Mouse (Mus musculus): ENCODE measurements around the gene Dgke.

The Dgke gene

DNA sequence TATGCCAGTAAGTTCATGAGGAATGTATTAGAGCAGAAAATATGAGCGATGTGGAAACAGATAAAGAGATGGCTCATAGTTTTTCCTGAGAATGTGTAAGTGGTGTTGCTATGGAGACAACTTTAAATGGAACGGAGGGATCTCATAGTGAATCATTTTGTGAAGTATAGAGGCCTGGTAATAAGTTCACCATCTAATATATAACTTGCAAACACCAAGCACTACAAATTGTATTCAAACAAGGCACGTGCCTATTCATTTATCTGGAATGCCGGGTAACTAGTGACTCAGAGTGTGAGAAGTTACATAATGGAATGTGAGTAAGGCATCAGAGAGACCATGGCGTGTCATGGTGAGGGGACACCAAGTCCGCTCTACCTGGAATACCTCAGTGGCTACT is 28.2 kb downstream of the Dgke start:
- TF ChIP-seq NANOG (IDR thresholded peaks at IDR 0.05; ENCODE audit: borderline replicate concordance, low read length) (no peak), POU5F1 (IDR thresholded peaks at IDR 0.05; ENCODE audit: borderline replicate concordance, low read length) (no peak), CTCF (conservative IDR thresholded peaks at IDR 0.05; ENCODE audit: low read length) (no peak)
- Histone ChIP-seq H3K4me3 (replicated peaks; ENCODE audit: low read length) (no peak overlapping the region), H3K9me3 (ENCODE audit: low read length) (no peaks in the 10 kb centered on the region), H3K27me3 (ENCODE audit: insufficient read depth, low read length) (no peaks in the 10 kb centered on the region), H3K4me1 (replicated peaks; ENCODE audit: low read depth, low read length) (peaks cover 33% of the 10 kb centered on the region), H3K36me3 (ENCODE audit: insufficient read depth, low read length) (peaks cover 86% of the 10 kb centered on the region)

DNA sequence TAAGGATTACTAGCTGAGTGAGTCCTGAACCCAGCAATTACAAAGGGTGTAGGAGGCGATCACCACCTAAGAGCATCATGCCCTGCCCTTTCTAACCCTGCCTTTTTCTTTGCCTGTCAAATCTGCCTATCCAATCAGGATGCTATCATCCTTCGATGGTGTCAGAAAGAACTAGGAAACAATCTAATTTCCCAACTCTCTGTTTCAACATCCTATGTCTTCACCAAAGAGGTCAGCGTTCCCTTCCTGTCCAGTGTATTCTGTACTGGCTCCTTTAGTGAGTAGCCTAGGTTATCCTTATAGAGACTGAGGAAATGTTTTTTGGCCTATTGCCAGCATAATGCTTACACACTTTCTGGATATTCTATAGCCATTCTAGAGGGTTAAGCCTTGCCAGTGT is 31.1 kb downstream of the Dgke start:
- no peak for TF ChIP-seq CTCF (conservative IDR thresholded peaks at IDR 0.05; ENCODE audit: low read length)
- peaks cover 38% of the 10 kb centered on the region for H3K4me1 ChIP-seq (replicated peaks; ENCODE audit: low read depth, low read length)
- no peak overlapping the region for H3K4me3 ChIP-seq (replicated peaks; ENCODE audit: low read length)
- peaks cover 58% of the 10 kb centered on the region for H3K36me3 ChIP-seq (ENCODE audit: insufficient read depth, low read length)
- H3K9me3 ChIP-seq (ENCODE audit: low read length) = no peaks in the 10 kb centered on the region
- H3K27me3 ChIP-seq (ENCODE audit: insufficient read depth, low read length) = no peaks in the 10 kb centered on the region

DNA sequence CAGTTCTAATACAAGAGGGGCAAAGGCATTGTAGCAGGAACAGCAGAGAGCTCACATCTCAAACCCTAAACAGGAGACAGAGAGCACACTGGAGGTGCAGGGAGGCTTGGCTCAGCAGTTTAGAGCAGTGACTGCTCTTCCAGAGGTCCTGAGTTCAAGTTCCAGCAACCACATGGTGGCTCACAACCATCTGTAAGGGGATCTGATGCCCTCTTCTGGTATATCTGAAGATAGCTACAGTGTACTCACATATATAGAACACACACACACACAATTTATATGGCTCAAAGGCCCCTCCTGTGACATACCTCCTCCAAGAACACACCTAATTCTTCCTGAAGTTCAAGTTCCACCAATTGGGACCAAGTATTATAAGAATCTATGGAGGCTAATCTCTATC is 32.1 kb downstream of the Dgke start:
- Histone ChIP-seq H3K9me3 (ENCODE audit: low read length) (no peaks in the 10 kb centered on the region), H3K4me1 (replicated peaks; ENCODE audit: low read depth, low read length) (peaks cover 46% of the 10 kb centered on the region), H3K4me3 (replicated peaks; ENCODE audit: low read length) (no peak overlapping the region), H3K36me3 (ENCODE audit: insufficient read depth, low read length) (peaks cover 48% of the 10 kb centered on the region), H3K27me3 (ENCODE audit: insufficient read depth, low read length) (no peaks in the 10 kb centered on the region)
- TF ChIP-seq POU5F1 (IDR thresholded peaks at IDR 0.05; ENCODE audit: borderline replicate concordance, low read length) (no peak), CTCF (conservative IDR thresholded peaks at IDR 0.05; ENCODE audit: low read length) (no peak), NANOG (IDR thresholded peaks at IDR 0.05; ENCODE audit: borderline replicate concordance, low read length) (no peak)

DNA sequence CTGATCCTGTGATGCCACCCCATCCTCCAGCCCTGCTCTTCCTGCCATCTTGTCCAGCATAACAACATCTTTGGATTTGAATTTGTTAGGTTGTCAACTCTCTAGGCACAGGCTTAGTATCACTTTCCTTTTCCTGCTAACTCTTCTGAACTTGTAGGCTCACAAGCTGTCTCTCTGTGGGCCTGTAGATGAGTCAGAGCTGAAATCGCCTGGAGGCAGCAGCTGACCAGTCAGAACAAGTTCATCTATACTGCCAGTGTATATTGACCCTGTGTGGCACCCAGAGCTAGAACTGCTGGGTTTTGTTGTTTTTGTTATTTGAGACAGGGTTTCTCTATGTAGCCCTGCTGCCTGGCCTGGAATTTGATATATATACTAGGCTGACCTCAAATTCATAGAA is 35.5 kb downstream of the Dgke start:
- Histone ChIP-seq H3K36me3 (ENCODE audit: insufficient read depth, low read length) (peaks cover 19% of the 10 kb centered on the region), H3K4me3 (replicated peaks; ENCODE audit: low read length) (no peak overlapping the region), H3K4me1 (replicated peaks; ENCODE audit: low read depth, low read length) (peaks cover 57% of the 10 kb centered on the region), H3K27me3 (ENCODE audit: insufficient read depth, low read length) (no peaks in the 10 kb centered on the region), H3K9me3 (ENCODE audit: low read length) (no peaks in the 10 kb centered on the region)
- TF ChIP-seq NANOG (IDR thresholded peaks at IDR 0.05; ENCODE audit: borderline replicate concordance, low read length) = no peak
- no peak for TF ChIP-seq CTCF (conservative IDR thresholded peaks at IDR 0.05; ENCODE audit: low read length)
- TF ChIP-seq POU5F1 (IDR thresholded peaks at IDR 0.05; ENCODE audit: borderline replicate concordance, low read length) = no peak

DNA sequence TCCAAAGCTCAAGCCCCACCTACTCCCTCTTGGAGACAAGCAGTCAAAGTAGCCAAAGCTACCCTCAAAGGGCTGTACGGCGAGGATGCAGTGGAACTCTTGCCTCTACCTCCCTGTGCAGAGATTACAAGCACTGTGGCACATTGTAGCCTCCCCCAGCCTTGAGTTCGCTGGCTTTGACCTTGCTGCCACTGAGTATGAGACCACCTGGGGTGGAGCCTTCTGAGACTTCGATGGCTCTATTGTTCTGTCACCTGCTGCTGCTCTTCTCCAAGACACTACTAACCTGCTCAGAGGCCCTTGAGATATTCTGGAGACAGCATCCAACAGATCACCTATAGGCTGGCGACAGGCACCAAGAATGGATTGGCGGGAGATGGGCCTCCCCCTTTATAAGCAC is 36.1 kb downstream of the Dgke start:
- no peaks in the 10 kb centered on the region for H3K9me3 ChIP-seq (ENCODE audit: low read length)
- H3K4me1 ChIP-seq (replicated peaks; ENCODE audit: low read depth, low read length) = peaks cover 61% of the 10 kb centered on the region
- H3K36me3 ChIP-seq (ENCODE audit: insufficient read depth, low read length) = peaks cover 13% of the 10 kb centered on the region
- no peak overlapping the region for H3K4me3 ChIP-seq (replicated peaks; ENCODE audit: low read length)
- H3K27me3 ChIP-seq (ENCODE audit: insufficient read depth, low read length) = no peaks in the 10 kb centered on the region
- no peak for TF ChIP-seq CTCF (conservative IDR thresholded peaks at IDR 0.05; ENCODE audit: low read length)
- TF ChIP-seq POU5F1 (IDR thresholded peaks at IDR 0.05; ENCODE audit: borderline replicate concordance, low read length) = no peak
- no peak for TF ChIP-seq NANOG (IDR thresholded peaks at IDR 0.05; ENCODE audit: borderline replicate concordance, low read length)

DNA sequence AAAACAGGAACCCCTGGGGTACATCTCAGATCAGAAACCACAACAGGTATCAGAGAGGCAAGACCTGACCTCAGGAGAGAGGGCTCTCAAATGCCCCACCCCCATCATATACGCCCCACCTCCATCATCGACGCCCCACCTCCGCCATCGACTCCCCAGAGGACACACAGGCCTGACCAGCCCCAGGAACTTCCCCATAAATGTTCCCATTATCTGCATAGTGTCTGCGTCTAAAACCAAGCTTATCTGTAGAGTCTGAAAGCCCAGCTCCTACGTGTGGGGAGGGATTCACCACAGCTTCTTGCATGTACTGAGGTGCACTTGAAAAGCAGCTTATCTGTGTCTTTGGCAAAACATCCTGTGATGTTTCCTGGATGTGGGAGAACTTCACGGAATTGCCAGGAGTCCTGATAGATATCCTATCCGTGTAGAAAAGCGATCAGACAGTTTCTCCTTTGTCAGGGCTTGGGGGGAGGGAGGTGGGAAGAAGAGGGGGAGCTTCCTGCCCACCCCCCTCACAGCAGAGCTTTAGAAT is 37.7 kb downstream of the Dgke start:
- peaks cover 68% of the 10 kb centered on the region for H3K4me1 ChIP-seq (replicated peaks; ENCODE audit: low read depth, low read length)
- no peak for TF ChIP-seq NANOG (IDR thresholded peaks at IDR 0.05; ENCODE audit: borderline replicate concordance, low read length)
- TF ChIP-seq POU5F1 (IDR thresholded peaks at IDR 0.05; ENCODE audit: borderline replicate concordance, low read length) = no peak
- no peak for TF ChIP-seq CTCF (conservative IDR thresholded peaks at IDR 0.05; ENCODE audit: low read length)
- H3K4me3 ChIP-seq (replicated peaks; ENCODE audit: low read length) = no peak overlapping the region
- peaks cover 4% of the 10 kb centered on the region for H3K36me3 ChIP-seq (ENCODE audit: insufficient read depth, low read length)
- no peaks in the 10 kb centered on the region for H3K9me3 ChIP-seq (ENCODE audit: low read length)
- no peaks in the 10 kb centered on the region for H3K27me3 ChIP-seq (ENCODE audit: insufficient read depth, low read length)

DNA sequence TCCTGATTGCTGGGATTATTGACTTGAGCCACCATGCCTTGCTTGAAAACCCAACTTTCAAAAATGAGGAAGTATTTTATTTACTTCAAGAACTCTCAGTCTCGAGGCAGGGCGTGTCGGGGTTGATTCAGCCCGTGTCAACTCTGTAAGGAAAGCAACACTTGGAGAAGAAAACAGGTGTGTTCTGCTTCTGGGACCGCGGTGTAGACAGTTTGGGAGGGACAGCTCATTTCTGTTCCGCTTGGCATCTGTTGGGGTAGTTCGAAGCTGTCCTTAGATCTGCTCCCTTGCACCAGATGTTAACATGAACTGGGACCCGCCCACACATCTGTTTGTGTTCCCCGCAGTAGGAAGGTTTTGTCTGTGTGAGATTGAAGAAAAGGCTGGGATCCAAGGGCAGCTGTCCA is 38.7 kb downstream of the Dgke start:
- no peaks in the 10 kb centered on the region for H3K36me3 ChIP-seq (ENCODE audit: insufficient read depth, low read length)
- H3K27me3 ChIP-seq (ENCODE audit: insufficient read depth, low read length) = no peaks in the 10 kb centered on the region
- peaks cover 74% of the 10 kb centered on the region for H3K4me1 ChIP-seq (replicated peaks; ENCODE audit: low read depth, low read length)
- peak overlapping the region; percentile 37 for H3K4me3 ChIP-seq (replicated peaks; ENCODE audit: low read length)
- TF ChIP-seq POU5F1 (IDR thresholded peaks at IDR 0.05; ENCODE audit: borderline replicate concordance, low read length) (no peak), NANOG (IDR thresholded peaks at IDR 0.05; ENCODE audit: borderline replicate concordance, low read length) (no peak), CTCF (conservative IDR thresholded peaks at IDR 0.05; ENCODE audit: low read length) (no peak)
- no peaks in the 10 kb centered on the region for H3K9me3 ChIP-seq (ENCODE audit: low read length)

DNA sequence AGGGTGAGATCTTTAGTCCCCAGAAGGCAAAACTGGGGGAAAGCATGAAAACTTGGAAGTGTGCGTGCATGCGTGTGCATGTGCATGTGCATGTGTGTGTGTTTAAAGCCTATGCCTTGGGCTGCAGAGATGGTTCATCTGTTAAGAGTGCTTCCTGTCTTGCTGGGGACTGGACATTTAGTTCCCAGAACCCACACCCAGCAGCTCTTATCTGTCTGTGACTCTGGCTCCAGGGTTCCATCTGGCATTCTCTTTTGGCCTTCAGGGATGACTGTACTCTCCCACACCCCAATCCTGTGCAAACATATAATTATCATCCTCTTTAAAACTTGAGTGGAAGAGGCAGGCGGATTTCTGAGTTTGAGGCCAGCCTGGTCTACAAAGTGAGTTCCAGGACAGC is 40.5 kb downstream of the Dgke start:
- Histone ChIP-seq H3K4me1 (replicated peaks; ENCODE audit: low read depth, low read length) (peaks cover 80% of the 10 kb centered on the region), H3K9me3 (ENCODE audit: low read length) (no peaks in the 10 kb centered on the region), H3K4me3 (replicated peaks; ENCODE audit: low read length) (no peak overlapping the region), H3K36me3 (ENCODE audit: insufficient read depth, low read length) (peaks cover 2% of the 10 kb centered on the region; the same call in 1 of the 2 replicates), H3K27me3 (ENCODE audit: insufficient read depth, low read length) (no peaks in the 10 kb centered on the region)
- TF ChIP-seq POU5F1 (IDR thresholded peaks at IDR 0.05; ENCODE audit: borderline replicate concordance, low read length) = no peak
- no peak for TF ChIP-seq CTCF (conservative IDR thresholded peaks at IDR 0.05; ENCODE audit: low read length)
- no peak for TF ChIP-seq NANOG (IDR thresholded peaks at IDR 0.05; ENCODE audit: borderline replicate concordance, low read length)

DNA sequence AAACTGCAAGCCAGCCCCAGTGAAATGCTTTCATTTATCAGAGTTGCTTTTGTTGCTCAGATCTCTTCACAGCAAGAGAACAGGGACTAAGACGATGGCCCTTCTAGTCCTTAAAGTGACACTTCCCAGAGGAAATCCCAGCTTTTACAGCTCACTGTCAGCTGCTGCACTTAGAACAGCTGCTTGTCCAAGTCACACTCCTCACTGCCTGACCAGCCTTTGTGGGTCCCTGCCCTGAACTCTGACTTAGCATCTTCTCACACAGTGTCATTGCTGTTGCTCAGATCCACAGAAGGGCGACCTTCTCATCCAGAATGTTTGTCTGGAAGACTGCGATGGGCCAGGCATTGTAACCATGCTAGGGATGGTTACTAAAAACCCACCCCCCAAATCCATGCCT is 41.0 kb downstream of the Dgke start:
- H3K4me1 ChIP-seq (replicated peaks; ENCODE audit: low read depth, low read length) = peaks cover 81% of the 10 kb centered on the region
- peaks cover 8% of the 10 kb centered on the region; the same call in 1 of the 2 replicates for H3K36me3 ChIP-seq (ENCODE audit: insufficient read depth, low read length)
- no peaks in the 10 kb centered on the region for H3K27me3 ChIP-seq (ENCODE audit: insufficient read depth, low read length)
- no peak overlapping the region for H3K4me3 ChIP-seq (replicated peaks; ENCODE audit: low read length)
- H3K9me3 ChIP-seq (ENCODE audit: low read length) = no peaks in the 10 kb centered on the region
- TF ChIP-seq POU5F1 (IDR thresholded peaks at IDR 0.05; ENCODE audit: borderline replicate concordance, low read length) = no peak
- no peak for TF ChIP-seq CTCF (conservative IDR thresholded peaks at IDR 0.05; ENCODE audit: low read length)
- TF ChIP-seq NANOG (IDR thresholded peaks at IDR 0.05; ENCODE audit: borderline replicate concordance, low read length) = no peak
